Mouse (Mus musculus) lung, postnatal 0 days (tissue): ENCODE results near the gene Shbg. TPM values are rescaled to one million over a fixed set of nuclear protein-coding genes. Genes with fewer than 3 reads are reported as not detected.

Experiments used
- ATAC-seq: fragments of 200-750 bp; cut with Nextera tagmentation; 2 replicates; pipeline ENCODE4 v1.8.0; 2017; ENCODE audit warnings: moderate library complexity
- DNase-seq: peaks from one replicate; pipeline ENCODE4 v3.0.0-alpha.2; 2016; ENCODE audit warnings: low spot score
- H3K27ac ChIP-seq: fragments of 300-500 bp; sonication (generic); 2 replicates; pipeline ENCODE4 v1.5.1; 2014; ENCODE audit warnings: antibody characterized with exemption, mild to moderate bottlenecking, low read length, mixed read lengths
- H3K27me3 ChIP-seq: fragments of 300-500 bp; sonication (generic); replicated peaks from 2 replicates; pipeline ENCODE4 v1.6.1; 2014; ENCODE audit warnings: low read length, mixed read lengths; ENCODE audit not compliant: insufficient read depth
- H3K36me3 ChIP-seq: fragments of 300-500 bp; sonication (generic); 2 replicates; pipeline ENCODE4 v1.6.1; 2014; ENCODE audit warnings: low read length, mixed read lengths; ENCODE audit not compliant: insufficient read depth
- H3K4me1 ChIP-seq: fragments of 300-500 bp; sonication (generic); 2 replicates; pipeline ENCODE4 v1.6.1; 2014; ENCODE audit warnings: antibody characterized with exemption, low read depth, low read length, mixed read lengths; ENCODE audit not compliant: insufficient read depth
- H3K4me2 ChIP-seq: fragments of 300-500 bp; sonication (generic); replicated peaks from 2 replicates; pipeline ENCODE4 v1.6.1; 2014; ENCODE audit warnings: low read depth, mild to moderate bottlenecking, low read length, moderate library complexity, mixed read lengths
- H3K4me3 ChIP-seq: fragments of 300-500 bp; sonication (generic); 2 replicates; pipeline ENCODE4 v1.5.1; 2014; ENCODE audit warnings: low read depth, low read length
- H3K9ac ChIP-seq: fragments of 300-500 bp; sonication (generic); replicated peaks from 2 replicates; pipeline ENCODE4 v1.6.1; 2014; ENCODE audit warnings: low read depth, mild to moderate bottlenecking
- H3K9me3 ChIP-seq: fragments of 300-500 bp; sonication (generic); 2 replicates; pipeline ENCODE4 v1.6.1; 2016; ENCODE audit warnings: low read length, mixed read lengths
- CTCF ChIP-seq: IDR thresholded peaks from 2 replicates; pipeline ENCODE4 v1.5.1; 2016; ENCODE audit warnings: antibody characterized with exemption, mild to moderate bottlenecking
- EP300 ChIP-seq: IDR thresholded peaks from 2 replicates; pipeline ENCODE4 v1.6.1; 2016; ENCODE audit warnings: antibody characterized with exemption, mild to moderate bottlenecking, control low read depth
- WGBS: fragments of 180-500 bp; shearing (Covaris S2); extraction: QIAGEN DNeasy Blood & Tissue Kit; methylation state at CpG from one replicate; pipeline ENCODE4 v1.1.7; 2014; 5-methylcytosine and 5-hydroxymethylcytosine counted together
- polyA plus RNA-seq: library from polyadenylated mRNA; unstranded; fragments of >200 nt; fragmentation: Nextera tagmentation; extraction: Ambion mirVana; gene quantifications from 2 replicates; pipeline ENCODE4 v1.2.1, GENCODE M21; 2015

Shbg gene
- polyA plus RNA-seq, 1 experiment from 2014 or later: not detected

DNA sequence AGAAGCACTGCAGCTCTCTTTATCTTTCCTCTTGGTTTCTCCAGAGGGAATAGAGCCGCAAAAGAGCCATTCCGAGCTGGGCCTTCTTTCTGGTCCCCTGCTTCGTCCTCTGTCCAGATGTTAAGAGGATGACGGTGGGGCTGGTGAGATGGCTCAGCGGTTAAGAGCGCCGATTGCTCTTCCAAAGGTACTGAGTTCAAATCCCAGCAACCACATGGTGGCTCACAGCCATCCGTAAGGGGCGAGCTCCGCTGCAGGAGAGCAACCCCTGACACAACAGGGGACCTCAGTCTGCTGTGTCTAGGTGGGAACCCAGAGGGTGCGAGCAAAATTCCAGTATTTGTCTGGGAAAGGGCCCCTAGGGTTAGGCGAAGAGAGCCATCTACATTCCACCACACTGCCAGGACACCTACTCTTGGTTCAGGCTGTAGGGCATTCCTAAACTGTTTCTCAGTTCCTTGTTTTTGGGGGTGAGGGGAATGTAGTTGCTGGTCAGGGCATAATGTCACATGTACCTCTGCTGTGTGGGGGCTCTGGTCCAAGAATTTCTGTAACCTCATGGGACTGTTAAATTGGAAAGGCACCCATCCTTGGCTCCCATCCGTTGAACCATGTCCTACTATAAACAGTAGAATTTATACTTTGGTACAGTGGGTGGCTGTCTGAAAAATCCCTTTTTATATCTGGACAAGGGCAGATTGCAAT is 45.4 kb upstream of the Shbg start:
- ATAC-seq: no peak
- TF ChIP-seq CTCF: no peak
- TF ChIP-seq EP300: no peak
- H3K36me3 ChIP-seq: peaks cover 15% of the 10 kb centered on the region; the same call in 1 of the 2 replicates

DNA sequence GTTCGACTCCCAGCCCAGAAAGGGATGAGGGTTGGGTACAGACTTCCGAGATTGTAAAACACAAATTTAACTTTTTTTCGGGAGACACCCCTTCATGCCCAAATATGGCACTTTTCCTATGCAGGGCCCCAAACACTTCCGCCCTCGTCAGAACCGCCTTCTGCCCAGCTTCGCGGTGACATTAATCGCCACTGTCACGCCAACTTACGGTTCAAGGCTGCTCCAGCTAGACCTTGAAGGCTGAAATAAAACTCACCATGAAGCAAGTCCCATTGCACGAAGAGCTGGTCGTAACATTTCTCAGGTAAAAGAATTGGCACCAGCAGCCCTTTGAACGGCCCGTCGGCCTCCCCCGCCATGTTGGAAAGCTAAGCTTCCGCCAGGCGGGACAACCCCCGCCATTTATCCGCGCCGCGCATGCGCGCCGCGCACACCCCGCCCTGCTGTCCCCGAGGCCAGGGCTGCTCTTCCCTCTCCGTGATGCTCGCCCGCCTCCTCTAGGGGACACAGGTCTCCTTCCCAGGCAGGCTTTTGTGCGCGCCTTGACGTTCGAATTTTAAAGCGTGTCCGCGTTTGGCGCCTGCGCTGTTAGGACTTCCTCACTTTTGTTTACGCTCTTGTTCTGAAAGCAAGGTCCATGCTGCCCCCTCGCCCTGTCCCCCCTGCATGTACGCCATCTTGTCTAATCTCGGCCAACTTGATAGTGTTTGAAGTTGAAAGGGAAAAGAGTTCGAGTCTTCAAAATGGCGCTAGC is 44.7 kb upstream of the Shbg start, which contains the start of gene Mpdu1:
TSS of gene Mpdu1 (minus strand) at position 430 of the 754 bp plus-strand sequence.
- H3K9ac ChIP-seq: peak within 1 kb of the TSS; percentile 43

More for the DNA sequence above, 45.4 kb upstream of the Shbg start:
- peak overlapping the region; percentile 54 for H3K4me3 ChIP-seq
- peak overlapping the region; percentile 96 for H3K27ac ChIP-seq
- no peak for DNase-seq
- H3K9me3 ChIP-seq: no peaks in the 10 kb centered on the region
- peaks cover 12% of the 10 kb centered on the region; the same call in 1 of the 2 replicates for H3K4me1 ChIP-seq
- H3K27me3 ChIP-seq: no peaks in the 10 kb centered on the region
- peak overlapping the region; percentile 52 for H3K4me2 ChIP-seq
- WGBS: 70% methylated on average over 13 of the region's 13 CpGs
- peak overlapping the region; percentile 43; the same call in 1 of the 2 replicates for H3K9ac ChIP-seq

DNA sequence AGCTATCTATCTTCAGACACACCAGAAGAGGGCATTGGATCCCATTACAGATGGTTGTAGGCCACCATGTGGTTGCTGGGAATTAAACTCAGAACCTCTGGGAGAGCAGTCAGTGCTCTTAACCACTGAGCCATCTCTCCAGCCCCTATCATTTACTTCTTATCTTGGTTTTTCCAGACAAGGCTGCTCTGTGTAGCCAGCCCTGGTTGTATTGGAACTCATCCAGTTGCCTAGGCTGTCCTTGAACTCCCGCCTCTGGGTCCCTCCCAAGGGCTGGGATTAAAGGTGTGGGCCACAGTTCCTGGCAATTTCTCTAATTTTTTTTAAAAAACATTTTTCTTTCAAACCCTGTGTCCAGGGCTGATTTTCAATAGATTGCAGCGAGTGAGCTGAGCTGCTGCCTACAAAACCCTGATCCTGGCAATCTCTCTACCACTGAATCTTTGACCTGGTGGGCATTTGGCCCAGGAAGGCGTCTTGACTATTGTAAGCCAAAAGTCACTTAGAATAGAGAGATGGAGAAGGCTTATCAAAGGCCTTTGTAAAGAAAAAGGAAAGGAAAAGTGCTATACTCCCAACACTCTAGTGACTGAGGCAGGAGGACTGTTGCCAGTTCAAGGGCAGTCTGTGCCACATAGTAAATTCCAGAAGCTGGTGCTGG is 43.6 kb upstream of the Shbg start:
- H3K9me3 ChIP-seq: no peaks in the 10 kb centered on the region
- DNase-seq (no peak), ATAC-seq (no peak)
- H3K27me3 ChIP-seq: no peaks in the 10 kb centered on the region
- H3K4me3 ChIP-seq: peak overlapping the region; percentile 54
- H3K27ac ChIP-seq: peak overlapping the region; percentile 96
- H3K9ac ChIP-seq: peak overlapping the region; percentile 43; the same call in 1 of the 2 replicates
- peak overlapping the region; percentile 52 for H3K4me2 ChIP-seq
- WGBS: 53% methylated on average over 3 of the region's 3 CpGs
- TF ChIP-seq CTCF: no peak
- TF ChIP-seq EP300: no peak
- peaks cover 12% of the 10 kb centered on the region; the same call in 1 of the 2 replicates for H3K4me1 ChIP-seq
- 0 out of 2 replicates have a peak, but pooled peaks cover 13% of the 10 kb centered on the region for H3K36me3 ChIP-seq

More for the DNA sequence above, 44.7 kb upstream of the Shbg start, which contains the start of gene Mpdu1:
- H3K4me2 ChIP-seq: peak within 1 kb of the TSS; percentile 52
- H3K9me3 ChIP-seq: no peaks in the 10 kb centered on the region
- no peaks in the 10 kb centered on the region for H3K27me3 ChIP-seq
- under 1% methylated on average over 47 of the region's 48 CpGs for WGBS
- peak within 1 kb of the TSS; percentile 54 for H3K4me3 ChIP-seq
- ATAC-seq (peak; percentile 96), DNase-seq (peak; percentile 99)
- H3K4me1 ChIP-seq: peaks cover 12% of the 10 kb centered on the region; the same call in 1 of the 2 replicates
- H3K27ac ChIP-seq: peak within 1 kb of the TSS; percentile 96
- H3K36me3 ChIP-seq: 0 out of 2 replicates have a peak, but pooled peaks cover 9% of the 10 kb centered on the region
- TF ChIP-seq EP300 (peak; percentile 28; the same call in 1 of the 2 replicates), CTCF (peak; percentile 74)

DNA sequence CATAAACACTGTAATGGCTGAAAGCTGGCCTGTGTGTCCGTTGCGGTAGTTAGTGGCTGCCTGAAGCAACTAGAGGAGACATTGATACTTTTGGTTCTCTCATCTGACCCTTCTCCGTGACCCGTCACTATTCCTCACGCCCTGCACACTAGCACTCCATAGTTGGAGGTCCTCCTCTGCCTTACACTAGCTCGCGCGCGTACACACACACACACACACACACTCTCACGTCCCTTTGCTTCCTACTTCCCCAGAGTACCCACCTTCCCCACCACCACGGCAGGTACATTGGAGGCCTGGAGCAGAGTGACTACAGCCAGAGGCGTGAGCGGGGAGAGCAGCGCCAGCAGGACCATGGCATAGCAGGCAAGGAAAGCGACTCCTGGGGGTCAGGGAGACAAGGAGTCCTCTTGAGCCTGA is 39.8 kb upstream of the Shbg start:
- Histone ChIP-seq H3K9ac (no peak overlapping the region), H3K27ac (no peak overlapping the region), H3K36me3 (0 out of 2 replicates have a peak, but pooled peaks cover 17% of the 10 kb centered on the region), H3K9me3 (no peaks in the 10 kb centered on the region), H3K4me3 (no peak overlapping the region), H3K27me3 (no peaks in the 10 kb centered on the region), H3K4me2 (no peak overlapping the region), H3K4me1 (peaks cover 5% of the 10 kb centered on the region; the same call in 1 of the 2 replicates)
- TF ChIP-seq CTCF (no peak), EP300 (no peak)
- WGBS: 83% methylated on average over 15 of the region's 15 CpGs
- no peak for DNase-seq
- ATAC-seq: no peak

DNA sequence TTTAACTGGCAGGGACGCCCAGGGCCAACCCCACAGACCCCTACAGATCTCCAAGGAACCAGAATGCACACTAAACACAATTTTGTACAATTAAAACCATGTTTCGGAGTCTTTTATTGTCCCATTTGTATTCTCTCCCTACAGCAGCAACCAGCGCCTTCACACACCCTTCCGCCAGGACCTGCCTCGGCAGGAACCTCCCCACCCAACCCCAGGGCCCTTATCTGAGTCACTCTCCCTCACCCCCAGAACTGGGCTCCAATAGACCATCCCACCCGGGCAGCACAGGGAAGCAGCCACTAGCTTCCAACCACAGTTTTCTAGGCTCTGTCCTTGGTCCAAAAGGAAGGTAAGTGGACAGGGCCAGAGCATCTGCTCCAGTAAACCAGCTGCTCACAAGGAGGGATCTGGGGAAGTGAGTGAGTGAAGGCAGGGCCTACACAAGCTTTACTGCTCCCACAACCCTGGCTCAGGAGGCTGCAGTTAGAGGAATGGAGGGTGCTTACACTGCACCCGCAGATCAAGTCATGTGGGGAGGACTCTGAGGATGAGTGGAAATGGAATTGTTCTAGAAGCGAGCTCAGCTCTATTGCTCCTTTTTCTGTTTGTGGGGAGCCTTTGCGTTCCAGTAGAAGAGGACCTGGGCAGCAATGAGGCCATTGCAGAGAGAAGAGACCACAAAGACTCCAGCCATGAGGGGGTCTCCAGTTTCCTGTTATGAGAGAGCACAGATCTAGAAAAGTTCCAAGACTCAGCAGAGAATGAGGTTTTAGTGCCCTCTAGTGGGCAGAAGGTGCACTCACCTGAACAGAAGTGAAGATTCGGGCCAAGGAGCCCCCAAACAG is 39.1 kb upstream of the Shbg start:
- no peak overlapping the region for H3K9ac ChIP-seq
- H3K27me3 ChIP-seq: no peaks in the 10 kb centered on the region
- H3K4me3 ChIP-seq: no peak overlapping the region
- WGBS: 76% methylated on average over 10 of the region's 10 CpGs
- TF ChIP-seq CTCF (peak; percentile 81), EP300 (no peak)
- no peak for ATAC-seq
- 0 out of 2 replicates have a peak, but pooled peaks cover 19% of the 10 kb centered on the region for H3K36me3 ChIP-seq
- no peak overlapping the region for H3K27ac ChIP-seq
- no peaks in the 10 kb centered on the region for H3K9me3 ChIP-seq
- peak; percentile 77 for DNase-seq
- H3K4me2 ChIP-seq: no peak overlapping the region
- H3K4me1 ChIP-seq: peaks cover 5% of the 10 kb centered on the region; the same call in 1 of the 2 replicates
